Mouse (Mus musculus) limb, embryonic 14.5 days (tissue): ENCODE measurements around the gene Gpatch1. TPM values are rescaled to one million over a fixed set of nuclear protein-coding genes. Genes with fewer than 3 reads are reported as not detected.
A peak's percentile ranks its signal among the peaks of the same experiment; 100 is the strongest.
"Not testable (repeated sequence)": the region's sequence is repeated elsewhere in the genome, so short reads cannot be mapped to it uniquely, and the experiment has no call there.

Experiments
- ATAC-seq: fragments of 200-750 bp; cut with Nextera tagmentation; 2 replicates; pipeline ENCODE4 v1.8.0; 2017; ENCODE audit warnings: low read depth, moderate number of reproducible peaks, moderate TSS enrichment; ENCODE audit not compliant: low FRiP score
- DNase-seq: peaks from one replicate; pipeline ENCODE4 v3.0.0-alpha.2; 2015; ENCODE audit warnings: low spot score
- H3K27ac ChIP-seq: fragments of 300-500 bp; sonication (generic); replicated peaks from 2 replicates; pipeline ENCODE4 v1.5.1; 2014; ENCODE audit warnings: low read depth, mild to moderate bottlenecking, low read length, moderate library complexity, mixed read lengths
- H3K27me3 ChIP-seq: fragments of 300-500 bp; sonication (generic); 2 replicates; pipeline ENCODE4 v1.6.1; 2014; ENCODE audit warnings: low read length, mixed read lengths; ENCODE audit not compliant: control insufficient read depth, insufficient read depth
- H3K36me3 ChIP-seq: fragments of 300-500 bp; sonication (generic); 2 replicates; pipeline ENCODE4 v1.6.1; 2014; ENCODE audit warnings: mild to moderate bottlenecking, low read length, moderate library complexity, mixed read lengths; ENCODE audit not compliant: control insufficient read depth, insufficient read depth
- H3K4me1 ChIP-seq: fragments of 300-500 bp; sonication (generic); 2 replicates; pipeline ENCODE4 v1.6.1; 2014; ENCODE audit warnings: antibody characterized with exemption, low read length, mixed read lengths; ENCODE audit not compliant: control insufficient read depth, insufficient read depth
- H3K4me2 ChIP-seq: fragments of 300-500 bp; sonication (generic); replicated peaks from 2 replicates; pipeline ENCODE4 v1.6.1; 2014; ENCODE audit warnings: low read depth, mild to moderate bottlenecking, low read length, moderate library complexity; ENCODE audit not compliant: severe bottlenecking
- H3K4me3 ChIP-seq: fragments of 300-500 bp; sonication (generic); replicated peaks from 2 replicates; pipeline ENCODE4 v1.5.1; 2014; ENCODE audit warnings: low read length
- H3K9ac ChIP-seq: fragments of 300-500 bp; sonication (generic); 2 replicates; pipeline ENCODE4 v1.6.1; 2014; ENCODE audit warnings: mild to moderate bottlenecking, low read depth, low read length, moderate library complexity; ENCODE audit not compliant: severe bottlenecking
- H3K9me3 ChIP-seq: fragments of 300-500 bp; sonication (generic); 2 replicates; pipeline ENCODE4 v1.6.1; 2016; ENCODE audit warnings: low read length; ENCODE audit not compliant: control insufficient read depth
- POLR2A ChIP-seq: fragments of 200-500 bp; IDR thresholded peaks from 2 replicates; pipeline ENCODE4 v1.8.0; 2012; ENCODE audit warnings: inconsistent platforms, mild to moderate bottlenecking, moderate library complexity, borderline replicate concordance; ENCODE audit not compliant: insufficient read depth, insufficient read length; ENCODE audit errors: extremely low read depth
- WGBS: fragments of 180-500 bp; shearing (Covaris S2); extraction: QIAGEN DNeasy Blood & Tissue Kit; methylation state at CpG from one replicate; pipeline ENCODE4 v1.1.7; 2014; 5-methylcytosine and 5-hydroxymethylcytosine counted together
- polyA plus RNA-seq, 2 experiments: library from polyadenylated mRNA; depleted of rRNA in 1 of 2; stranded (reverse) in 1 of 2; unstranded in 1 of 2; fragments of >200 nt; fragmentation: Nextera tagmentation in 1 of 2; extraction: Ambion mirVana in 1 of 2; gene quantifications; 2 replicates each; pipeline versions ENCODE4 v1.2.1 to v1.2.3; 2012 to 2014

The Gpatch1 gene
- polyA plus RNA-seq, 2 experiments = 12.8 to 15.8 TPM

DNA sequence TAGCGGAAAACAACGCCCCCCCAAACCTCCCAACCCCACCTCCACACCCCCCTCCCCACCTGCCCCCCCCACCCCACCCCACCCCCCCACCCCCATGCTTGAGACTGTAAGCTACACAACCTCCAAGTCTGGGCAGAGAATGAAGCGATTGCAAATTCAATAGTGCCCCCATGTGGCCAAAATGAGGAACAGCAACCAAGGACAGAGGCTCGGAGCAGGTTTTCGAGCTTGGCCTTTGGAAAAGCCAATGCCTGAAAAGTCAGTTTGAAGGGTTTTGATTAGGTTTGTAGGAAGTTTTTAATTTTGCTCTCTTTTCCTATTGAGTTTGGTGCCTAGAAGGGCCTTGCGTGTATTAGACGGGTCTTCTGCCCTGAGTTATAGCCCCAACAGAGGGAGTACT lies 53.5 kb downstream of the Gpatch1 start:
- Histone ChIP-seq H3K4me2 (no peak overlapping the region), H3K4me1 (peaks cover 4% of the 10 kb centered on the region; the same call in 1 of the 2 replicates), H3K27me3 (no peaks in the 10 kb centered on the region), H3K9ac (no peak overlapping the region), H3K36me3 (no peaks in the 10 kb centered on the region), H3K27ac (no peak overlapping the region), H3K9me3 (no peaks in the 10 kb centered on the region), H3K4me3 (no peak overlapping the region)
- no peak for ATAC-seq
- 10% methylated on average over 7 of the region's 7 CpGs for WGBS
- no peak for TF ChIP-seq POLR2A
- peak; percentile 51 for DNase-seq

DNA sequence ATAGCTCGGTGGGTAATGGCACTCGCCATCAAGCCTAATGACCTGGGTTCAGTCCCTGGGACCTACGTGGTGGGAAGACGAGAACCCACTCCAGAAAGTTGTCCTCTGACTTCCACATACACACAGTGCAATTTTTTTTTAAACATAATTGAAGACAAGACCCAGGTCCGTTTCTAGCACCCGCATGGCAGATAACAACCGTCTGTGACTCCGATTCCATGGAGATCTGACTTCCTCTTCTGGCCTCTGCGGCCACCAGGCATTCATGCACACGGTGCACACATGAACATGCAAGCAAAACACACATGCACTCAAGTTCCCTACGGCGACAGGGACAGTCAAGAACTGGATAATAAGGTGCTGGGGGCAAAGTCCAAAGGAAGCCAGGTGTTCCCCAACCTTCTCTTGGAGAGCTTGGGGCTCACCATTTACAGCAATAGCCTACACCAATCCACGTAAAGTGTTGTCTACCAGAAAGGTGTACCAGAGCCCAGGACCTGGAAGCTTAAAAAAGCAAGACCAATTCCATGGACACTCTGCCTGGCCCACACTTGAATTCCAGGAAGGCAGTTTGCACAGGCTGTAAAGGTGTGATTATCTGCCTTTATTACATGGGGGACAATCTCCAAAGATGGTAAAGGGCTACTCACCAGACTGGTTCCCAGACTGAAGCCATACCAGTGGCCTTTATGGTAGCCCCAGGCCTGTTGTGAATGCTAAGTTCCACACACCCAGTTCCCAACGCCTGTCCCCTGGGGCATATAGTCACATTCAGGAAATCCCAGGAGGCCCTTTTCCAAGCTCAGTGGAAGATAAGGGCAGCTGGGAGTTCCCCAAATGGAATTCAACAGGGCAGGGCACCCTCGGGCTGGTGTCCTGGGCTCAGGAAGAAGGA lies 54.4 kb downstream of the Gpatch1 start:
- H3K27ac ChIP-seq = no peak overlapping the region
- no peak overlapping the region for H3K4me2 ChIP-seq
- no peaks in the 10 kb centered on the region for H3K4me1 ChIP-seq
- H3K27me3 ChIP-seq = no peaks in the 10 kb centered on the region
- WGBS = 80% methylated on average over 15 of the region's 15 CpGs
- no peaks in the 10 kb centered on the region for H3K36me3 ChIP-seq
- no peaks in the 10 kb centered on the region for H3K9me3 ChIP-seq
- no peak for ATAC-seq
- TF ChIP-seq POLR2A = no peak
- H3K4me3 ChIP-seq = no peak overlapping the region
- no peak for DNase-seq
- H3K9ac ChIP-seq = no peak overlapping the region

DNA sequence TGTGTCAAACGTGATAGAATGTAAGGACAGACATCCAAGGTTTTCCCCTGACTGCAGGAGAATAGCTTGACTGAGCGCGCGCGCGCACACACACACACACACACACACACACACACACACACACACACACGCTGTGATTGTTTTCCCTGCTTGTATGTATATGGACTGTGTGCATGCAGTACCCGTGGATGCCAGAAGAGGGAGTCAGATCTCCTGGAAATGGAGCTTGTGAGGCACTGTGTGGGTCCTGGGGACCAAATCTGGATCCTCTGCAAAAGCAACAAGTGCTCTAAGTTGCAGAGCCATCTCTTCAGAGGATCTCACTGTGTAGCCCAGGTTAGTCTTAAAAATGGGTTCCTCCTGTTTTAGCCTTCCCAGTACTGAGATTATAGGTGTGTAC lies 58.9 kb downstream of the Gpatch1 start:
- TF ChIP-seq POLR2A = no peak
- H3K4me1 ChIP-seq = no peaks in the 10 kb centered on the region
- H3K9ac ChIP-seq = no peak overlapping the region
- no peaks in the 10 kb centered on the region for H3K36me3 ChIP-seq
- H3K9me3 ChIP-seq = no peaks in the 10 kb centered on the region
- DNase-seq (no peak), ATAC-seq (no peak)
- H3K27me3 ChIP-seq = no peaks in the 10 kb centered on the region
- H3K4me3 ChIP-seq = no peak overlapping the region
- no peak overlapping the region for H3K4me2 ChIP-seq
- H3K27ac ChIP-seq = no peak overlapping the region
- 89% methylated on average over 8 of the region's 8 CpGs for whole genome bisulfite sequencing

DNA sequence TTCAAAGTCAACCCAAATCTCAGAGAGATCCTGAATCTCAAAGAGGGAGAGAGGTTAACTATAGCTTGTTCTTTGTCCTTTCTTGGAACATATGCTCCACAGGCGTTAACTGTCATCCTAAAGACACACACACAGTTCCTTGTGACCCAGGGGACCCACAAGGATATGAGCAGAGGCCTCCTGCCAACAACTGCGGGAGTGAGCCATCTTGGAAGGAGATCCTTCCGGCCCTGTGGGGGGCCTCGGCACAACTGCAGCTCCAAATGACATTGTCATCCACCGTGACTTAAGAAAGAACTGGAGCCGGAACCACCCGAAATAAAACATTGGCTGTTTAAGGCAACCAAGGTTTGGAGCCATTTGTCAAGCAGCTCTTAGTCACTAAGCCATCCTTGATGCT lies 59.9 kb downstream of the Gpatch1 start:
- no peak for TF ChIP-seq POLR2A
- Histone ChIP-seq H3K4me1 (no peaks in the 10 kb centered on the region), H3K27me3 (no peaks in the 10 kb centered on the region), H3K4me2 (no peak overlapping the region), H3K9me3 (no peaks in the 10 kb centered on the region), H3K4me3 (no peak overlapping the region), H3K36me3 (no peaks in the 10 kb centered on the region), H3K27ac (no peak overlapping the region), H3K9ac (no peak overlapping the region)
- WGBS = 53% methylated on average over 7 of the region's 7 CpGs
- DNase-seq (no peak), ATAC-seq (no peak)

DNA sequence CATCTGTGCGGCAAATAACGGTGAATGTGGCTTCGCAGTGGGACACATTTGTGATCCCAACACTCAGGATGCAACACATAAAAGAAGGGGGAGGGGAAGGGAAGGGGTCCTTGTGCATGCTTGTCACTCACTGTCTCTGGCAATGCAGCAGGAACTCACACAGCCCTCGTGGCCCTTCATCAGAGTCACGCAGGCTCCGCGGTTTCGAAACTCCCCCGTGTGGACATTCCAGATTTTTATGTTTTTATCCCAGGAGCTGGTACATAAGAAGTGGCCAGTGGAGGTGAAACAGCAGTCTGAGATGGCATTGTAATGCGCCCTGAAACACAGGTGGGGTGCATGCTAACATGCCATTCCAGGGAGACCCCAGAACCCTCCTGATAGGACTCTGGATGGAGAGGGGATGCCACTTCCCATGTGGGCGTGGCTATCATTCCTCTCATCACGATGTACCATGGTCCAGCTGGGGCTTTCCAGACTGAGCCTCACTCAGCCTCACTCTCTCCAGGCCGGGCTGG lies 66.1 kb downstream of the Gpatch1 start:
- Histone ChIP-seq H3K9ac (no peak overlapping the region), H3K36me3 (no peaks in the 10 kb centered on the region), H3K27ac (no peak overlapping the region), H3K4me3 (0 out of 2 replicates have a peak overlapping the region, but pooled peaks have one; percentile 6), H3K9me3 (no peaks in the 10 kb centered on the region), H3K4me1 (0 out of 2 replicates have a peak, but pooled peaks cover 3% of the 10 kb centered on the region), H3K4me2 (peak overlapping the region; percentile 22; the same call in 1 of the 2 replicates), H3K27me3 (no peaks in the 10 kb centered on the region)
- 13% methylated on average over 12 of the region's 13 CpGs for WGBS
- DNase-seq = peak; percentile 34
- no peak for TF ChIP-seq POLR2A
- peak; percentile 37; the same call in 1 of the 2 replicates for ATAC-seq

DNA sequence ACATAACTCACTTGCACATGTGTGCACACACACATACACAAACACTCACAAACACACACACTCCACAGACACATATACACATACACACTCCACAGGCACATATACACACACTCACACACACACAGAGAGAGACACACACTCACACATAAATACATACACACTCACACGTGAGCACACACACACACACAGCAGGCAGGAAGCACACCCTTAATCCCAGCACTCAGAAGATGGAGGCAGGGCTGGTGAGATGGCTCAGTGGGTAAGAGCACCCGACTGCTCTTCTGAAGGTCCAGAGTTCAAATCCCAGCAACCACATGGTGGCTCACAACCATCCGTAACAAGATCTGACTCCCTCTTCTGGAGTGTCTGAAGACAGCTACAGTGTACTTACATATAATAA lies 80.3 kb downstream of the Gpatch1 start:
- H3K9ac ChIP-seq, H3K4me2 ChIP-seq, H3K4me1 ChIP-seq, H3K27me3 ChIP-seq, H3K27ac ChIP-seq, H3K9me3 ChIP-seq, DNase-seq, ATAC-seq, H3K36me3 ChIP-seq, H3K4me3 ChIP-seq: not testable (repeated sequence)
- WGBS = 64% methylated on average over 2 of the region's 3 CpGs
